Mouse (Mus musculus) right cerebral cortex, postnatal 14 days (tissue): ENCODE results near the gene Wdfy3.

Experiments used
- DNase-seq: peaks from one replicate; pipeline ENCODE4 v3.0.0; 2022

The Wdfy3 gene

GRCm38 (mm10) chr5:102054511-102055093, 15.1 kb downstream of the Wdfy3 start:
- DNase-seq, result no peak

GRCm38 (mm10) chr5:102052906-102053305, 16.8 kb downstream of the Wdfy3 start:
- DNase-seq, result no peak

GRCm38 (mm10) chr5:102052465-102052864, 17.3 kb downstream of the Wdfy3 start:
- DNase-seq, result no peak

- DNase-seq, result no peak
These were observed 19.0 kb downstream of the Wdfy3 start for GRCm38 (mm10) chr5:102050677-102051076.

GRCm38 (mm10) chr5:102048416-102048815, 21.3 kb downstream of the Wdfy3 start:
- DNase-seq, result no peak

GRCm38 (mm10) chr5:102046617-102047116, 23.1 kb downstream of the Wdfy3 start:
- no peak for DNase-seq

- DNase-seq, result no peak
These were observed 23.8 kb downstream of the Wdfy3 start for GRCm38 (mm10) chr5:102045636-102046616.

- no peak for DNase-seq
These were observed 24.5 kb downstream of the Wdfy3 start for GRCm38 (mm10) chr5:102045177-102045576.

GRCm38 (mm10) chr5:102033281-102033680, 36.4 kb downstream of the Wdfy3 start:
- no peak for DNase-seq

GRCm38 (mm10) chr5:102032594-102033240, 37.0 kb downstream of the Wdfy3 start:
- DNase-seq, result peak; percentile 23

- no peak for DNase-seq
These were observed 37.5 kb downstream of the Wdfy3 start for GRCm38 (mm10) chr5:102032191-102032590.

- no peak for DNase-seq
These were observed 46.3 kb downstream of the Wdfy3 start for GRCm38 (mm10) chr5:102023376-102023775.

- no peak for DNase-seq
These were observed 47.5 kb downstream of the Wdfy3 start for GRCm38 (mm10) chr5:102022018-102022898.

- DNase-seq, result no peak
These were observed 55.5 kb downstream of the Wdfy3 start for GRCm38 (mm10) chr5:102014235-102014634.

- no peak for DNase-seq
These were observed 55.9 kb downstream of the Wdfy3 start for GRCm38 (mm10) chr5:102013781-102014180.

GRCm38 (mm10) chr5:102010961-102011360, 58.8 kb downstream of the Wdfy3 start:
- DNase-seq, result no peak

- no peak for DNase-seq
These were observed 60.1 kb downstream of the Wdfy3 start for GRCm38 (mm10) chr5:102009606-102010005.

- DNase-seq, result no peak
These were observed 61.0 kb downstream of the Wdfy3 start for GRCm38 (mm10) chr5:102008712-102009111.

GRCm38 (mm10) chr5:102006218-102006941, 63.3 kb downstream of the Wdfy3 start:
- DNase-seq, result no peak

GRCm38 (mm10) chr5:102003371-102003770, 66.3 kb downstream of the Wdfy3 start:
- DNase-seq, result no peak

- DNase-seq, result no peak
These were observed 68.7 kb downstream of the Wdfy3 start for GRCm38 (mm10) chr5:102001026-102001425.

- no peak for DNase-seq
These were observed 70.8 kb downstream of the Wdfy3 start for GRCm38 (mm10) chr5:101998971-101999370.
